Mouse (Mus musculus): ENCODE data around the gene Ddr1. TPM values are rescaled to one million over a fixed set of nuclear protein-coding genes. Genes with fewer than 3 reads are reported as not detected.

The Ddr1 gene
- polyA plus RNA-seq, 1 experiment from 2014 or later: 2.9 TPM

GRCm38 (mm10) chr17:35720340-35720727 lies 15.9 kb upstream of the Ddr1 start:
- H3K36me3 ChIP-seq: no peaks in the 10 kb centered on the region
- 47% methylated on average over 9 of the region's 11 CpGs for WGBS (ENCODE audit: insufficient replicate concordance)
- no peak overlapping the region for H3K9ac ChIP-seq
- no peak overlapping the region for H3K4me2 ChIP-seq
- H3K27me3 ChIP-seq: peaks cover 57% of the 10 kb centered on the region
- H3K27ac ChIP-seq: no peak overlapping the region
- H3K4me3 ChIP-seq (replicated peaks): no peak overlapping the region
- no peaks in the 10 kb centered on the region for H3K9me3 ChIP-seq (replicated peaks)
- 0 out of 2 replicates have a peak, but pooled peaks have one; percentile 34 for ATAC-seq (ENCODE audit: low read depth)
- no peak for DNase-seq
- peaks cover 7% of the 10 kb centered on the region; the same call in 1 of the 2 replicates for H3K4me1 ChIP-seq (replicated peaks)

DNA sequence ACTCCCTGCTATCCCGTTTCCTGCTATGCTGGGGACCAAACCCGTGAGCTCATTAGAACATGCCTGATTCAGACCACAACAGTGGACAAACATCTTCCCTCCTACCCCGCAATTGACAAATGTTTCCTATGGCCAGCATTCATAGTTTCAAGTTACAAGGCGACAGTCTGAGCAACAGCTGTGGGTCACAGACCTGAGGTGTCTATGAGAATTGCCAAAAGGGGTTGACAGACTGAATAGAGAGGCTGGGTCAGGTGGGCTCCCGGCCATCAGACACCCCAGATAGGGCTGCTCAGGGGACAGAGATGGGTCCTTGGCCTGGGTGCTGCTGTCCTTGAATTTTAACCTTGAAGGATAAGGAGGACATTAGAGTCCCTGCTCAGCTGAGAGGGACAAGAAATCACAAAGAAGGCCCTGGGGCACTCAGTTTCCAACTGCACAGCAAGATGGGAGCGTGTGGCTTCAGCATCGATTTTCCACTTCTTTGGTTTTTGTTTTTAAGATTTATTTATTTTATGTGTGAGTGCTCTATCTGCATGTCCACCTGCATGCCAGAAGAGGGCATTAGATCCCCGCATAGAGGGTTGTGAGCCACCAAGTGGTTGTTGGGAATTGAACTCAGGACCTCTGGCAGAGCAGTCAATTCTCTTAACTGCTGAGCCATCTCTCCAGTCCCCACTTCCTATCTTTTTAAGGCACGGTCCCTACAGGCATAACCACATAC lies 15.4 kb upstream of the Ddr1 start:
- no peak for DNase-seq
- H3K4me2 ChIP-seq: no peak overlapping the region
- no peak for ATAC-seq (ENCODE audit: low read depth)
- H3K4me1 ChIP-seq (replicated peaks): peaks cover 6% of the 10 kb centered on the region; the same call in 1 of the 2 replicates
- no peak overlapping the region for H3K27ac ChIP-seq
- H3K36me3 ChIP-seq: no peaks in the 10 kb centered on the region
- H3K9me3 ChIP-seq (replicated peaks): no peaks in the 10 kb centered on the region
- H3K27me3 ChIP-seq: peaks cover 52% of the 10 kb centered on the region
- WGBS (ENCODE audit: insufficient replicate concordance): 43% methylated on average over 9 of the region's 9 CpGs
- H3K9ac ChIP-seq: no peak overlapping the region
- H3K4me3 ChIP-seq (replicated peaks): no peak overlapping the region

GRCm38 (mm10) chr17:35717080-35717479 lies 12.7 kb upstream of the Ddr1 start:
- Histone ChIP-seq H3K4me2 (no peak overlapping the region), H3K9ac (no peak overlapping the region), H3K27ac (no peak overlapping the region), H3K4me1 (replicated peaks) (peaks cover 6% of the 10 kb centered on the region; the same call in 1 of the 2 replicates), H3K27me3 (peaks cover 26% of the 10 kb centered on the region), H3K9me3 (replicated peaks) (no peaks in the 10 kb centered on the region), H3K4me3 (replicated peaks) (no peak overlapping the region), H3K36me3 (no peaks in the 10 kb centered on the region)
- WGBS (ENCODE audit: insufficient replicate concordance): 56% methylated on average over 6 of the region's 6 CpGs
- ATAC-seq (ENCODE audit: low read depth) (no peak), DNase-seq (no peak)

DNA sequence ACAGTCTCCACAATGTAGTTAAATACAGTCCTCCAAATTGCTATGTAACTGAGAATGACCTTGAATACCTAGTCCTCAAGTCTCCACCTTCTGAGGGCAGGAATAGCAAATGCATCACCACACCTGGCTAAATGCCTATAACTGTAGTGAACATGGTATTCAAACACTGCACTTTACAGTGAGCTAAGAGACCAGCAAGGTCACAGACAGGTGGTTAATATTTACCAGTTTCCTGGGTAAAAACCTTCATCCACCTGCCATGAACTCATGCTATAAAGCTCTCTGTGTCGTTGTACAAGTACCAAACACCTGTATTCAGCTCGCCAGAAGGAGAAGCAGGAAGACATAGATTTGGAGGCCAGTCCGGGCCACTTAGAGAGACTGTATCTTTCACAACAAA lies 11.7 kb upstream of the Ddr1 start:
- no peak overlapping the region for H3K4me2 ChIP-seq
- H3K9ac ChIP-seq: no peak overlapping the region
- peaks cover 16% of the 10 kb centered on the region for H3K27me3 ChIP-seq
- DNase-seq: no peak
- H3K4me3 ChIP-seq (replicated peaks): no peak overlapping the region
- H3K9me3 ChIP-seq (replicated peaks): no peaks in the 10 kb centered on the region
- H3K27ac ChIP-seq: no peak overlapping the region
- ATAC-seq (ENCODE audit: low read depth): no peak
- WGBS (ENCODE audit: insufficient replicate concordance): 60% methylated on average over 3 of the region's 3 CpGs
- H3K4me1 ChIP-seq (replicated peaks): peaks cover 4% of the 10 kb centered on the region; the same call in 1 of the 2 replicates
- H3K36me3 ChIP-seq: no peaks in the 10 kb centered on the region

DNA sequence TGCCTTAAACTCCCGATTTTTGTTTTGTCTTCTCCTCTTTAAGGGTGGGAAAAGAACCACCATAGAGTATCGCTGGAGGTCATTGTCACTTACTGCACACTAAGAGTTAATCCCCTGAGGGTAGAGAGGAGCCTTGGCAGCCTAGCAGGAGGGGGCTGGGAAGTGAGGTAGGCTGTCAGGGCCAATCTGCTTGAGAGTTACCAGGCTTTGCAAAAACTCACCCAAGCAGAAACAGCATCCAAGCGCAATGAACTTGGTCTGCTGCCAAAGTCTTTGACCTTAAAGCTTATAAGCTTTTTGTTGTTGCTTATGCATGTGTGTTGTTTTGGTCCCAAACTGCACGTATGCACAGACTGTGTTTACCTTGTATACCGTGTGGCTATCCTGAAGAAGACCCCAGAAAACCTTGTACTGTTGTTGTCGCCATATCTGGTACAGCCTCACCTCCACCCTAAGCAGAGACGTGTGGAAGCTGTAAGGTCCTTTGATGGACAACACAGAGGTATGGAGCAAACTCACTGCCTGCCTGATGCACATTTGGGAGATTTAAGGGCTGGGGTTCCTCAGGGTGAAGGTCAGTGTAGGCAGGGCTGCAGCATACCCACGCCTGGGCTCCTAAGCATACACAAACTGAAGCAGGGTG lies 6.4 kb upstream of the Ddr1 start:
- no peak overlapping the region for H3K4me3 ChIP-seq (replicated peaks)
- no peaks in the 10 kb centered on the region for H3K36me3 ChIP-seq
- DNase-seq: no peak
- H3K27me3 ChIP-seq: peaks cover 12% of the 10 kb centered on the region; the same call in 1 of the 2 replicates
- peaks cover 7% of the 10 kb centered on the region; the same call in 1 of the 2 replicates for H3K4me1 ChIP-seq (replicated peaks)
- 35% methylated on average over 8 of the region's 8 CpGs for WGBS (ENCODE audit: insufficient replicate concordance)
- H3K9me3 ChIP-seq (replicated peaks): no peaks in the 10 kb centered on the region
- 0 out of 2 replicates have a peak overlapping the region, but pooled peaks have one; percentile 39 for H3K27ac ChIP-seq
- H3K9ac ChIP-seq: no peak overlapping the region
- no peak overlapping the region for H3K4me2 ChIP-seq
- ATAC-seq (ENCODE audit: low read depth): no peak

GRCm38 (mm10) chr17:35708611-35709010 lies 4.2 kb upstream of the Ddr1 start:
- Histone ChIP-seq H3K4me1 (replicated peaks) (peaks cover 20% of the 10 kb centered on the region), H3K36me3 (no peaks in the 10 kb centered on the region), H3K4me3 (replicated peaks) (no peak overlapping the region), H3K27ac (no peak overlapping the region), H3K9me3 (replicated peaks) (no peaks in the 10 kb centered on the region), H3K4me2 (no peak overlapping the region), H3K9ac (no peak overlapping the region), H3K27me3 (peaks cover 33% of the 10 kb centered on the region)
- 41% methylated on average over 2 of the region's 2 CpGs for WGBS (ENCODE audit: insufficient replicate concordance)
- no peak for DNase-seq
- ATAC-seq (ENCODE audit: low read depth): peak; percentile 42; the same call in 1 of the 2 replicates

DNA sequence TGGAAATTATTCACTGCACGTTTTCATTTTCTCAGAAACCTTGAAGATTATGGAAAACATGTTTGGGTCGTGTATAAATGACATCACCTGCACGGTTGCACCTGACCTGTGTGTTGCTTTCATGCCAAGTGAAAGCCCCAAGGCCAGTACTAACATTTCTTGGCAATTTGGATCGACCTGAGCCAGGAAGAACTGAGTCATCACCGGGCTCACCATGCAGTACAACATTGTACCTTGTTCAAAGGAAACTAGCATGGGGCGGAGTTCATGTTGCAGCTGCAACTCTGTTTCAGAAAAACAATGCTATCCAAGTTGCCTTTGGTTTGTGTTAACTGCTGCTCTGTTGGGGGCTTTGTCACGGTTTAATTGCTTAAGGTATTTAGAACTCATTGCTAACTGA lies 3.5 kb upstream of the Ddr1 start:
- Histone ChIP-seq H3K9me3 (replicated peaks) (no peaks in the 10 kb centered on the region), H3K36me3 (no peaks in the 10 kb centered on the region), H3K4me1 (replicated peaks) (peaks cover 20% of the 10 kb centered on the region), H3K9ac (no peak overlapping the region), H3K4me3 (replicated peaks) (no peak overlapping the region), H3K27ac (no peak overlapping the region), H3K4me2 (no peak overlapping the region), H3K27me3 (peaks cover 38% of the 10 kb centered on the region)
- WGBS (ENCODE audit: insufficient replicate concordance): 48% methylated on average over 7 of the region's 7 CpGs
- no peak for DNase-seq
- no peak for ATAC-seq (ENCODE audit: low read depth)

- no peak for DNase-seq
- no peak overlapping the region for H3K9ac ChIP-seq
- no peak overlapping the region for H3K27ac ChIP-seq
- H3K27me3 ChIP-seq: peaks cover 59% of the 10 kb centered on the region
- no peak overlapping the region for H3K4me2 ChIP-seq
- H3K4me1 ChIP-seq (replicated peaks): peaks cover 19% of the 10 kb centered on the region
- no peak overlapping the region for H3K4me3 ChIP-seq (replicated peaks)
- 9% methylated on average over 4 of the region's 4 CpGs for WGBS (ENCODE audit: insufficient replicate concordance)
- no peaks in the 10 kb centered on the region for H3K9me3 ChIP-seq (replicated peaks)
- no peak for ATAC-seq (ENCODE audit: low read depth)
- H3K36me3 ChIP-seq: no peaks in the 10 kb centered on the region
Observed at GRCm38 (mm10) chr17:35705836-35706235, 1.4 kb upstream of the Ddr1 start.

- Histone ChIP-seq H3K9me3 (replicated peaks) (no peaks in the 10 kb centered on the region), H3K4me1 (replicated peaks) (peaks cover 31% of the 10 kb centered on the region), H3K4me2 (peak overlapping the region; percentile 12), H3K9ac (no peak overlapping the region), H3K27ac (no peak overlapping the region), H3K36me3 (no peaks in the 10 kb centered on the region), H3K4me3 (replicated peaks) (0 out of 2 replicates have a peak overlapping the region, but pooled peaks have one; percentile 12), H3K27me3 (peaks cover 79% of the 10 kb centered on the region)
- DNase-seq (no peak), ATAC-seq (ENCODE audit: low read depth) (no peak)
- 8% methylated on average over 14 of the region's 14 CpGs for WGBS (ENCODE audit: insufficient replicate concordance)
Observed at GRCm38 (mm10) chr17:35703751-35704271, 610 bp downstream of the Ddr1 start.

DNA sequence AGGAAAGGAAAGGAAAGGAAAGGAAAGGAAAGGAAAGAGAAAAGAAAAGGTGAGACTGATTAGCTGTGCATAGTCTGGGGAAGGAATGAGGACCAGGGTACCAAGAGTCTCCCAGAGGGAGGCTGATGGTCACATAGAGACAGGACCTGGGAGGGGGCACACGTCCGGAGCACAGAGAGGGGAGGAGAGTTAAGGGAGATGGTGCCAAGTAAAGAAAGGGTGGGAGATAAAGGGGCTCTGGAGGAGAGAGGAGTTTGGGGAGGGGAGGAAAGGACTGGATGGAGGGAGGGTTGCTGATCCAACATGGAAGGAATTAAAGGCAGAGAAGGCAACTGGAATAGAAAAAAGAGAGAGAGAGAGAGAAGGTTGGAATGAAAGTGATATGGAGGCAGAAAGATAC lies 1.4 kb downstream of the Ddr1 start:
- H3K4me2 ChIP-seq: no peak overlapping the region

GRCm38 (mm10) chr17:35702605-35703004 lies 1.8 kb downstream of the Ddr1 start:
- H3K9ac ChIP-seq: no peak overlapping the region
- WGBS (ENCODE audit: insufficient replicate concordance): 13% methylated on average over 4 of the region's 4 CpGs
- H3K27me3 ChIP-seq: peaks cover 91% of the 10 kb centered on the region
- ATAC-seq (ENCODE audit: low read depth): no peak
- DNase-seq: no peak
- no peak overlapping the region for H3K4me3 ChIP-seq (replicated peaks)
- H3K4me2 ChIP-seq: no peak overlapping the region
- H3K36me3 ChIP-seq: no peaks in the 10 kb centered on the region
- H3K9me3 ChIP-seq (replicated peaks): no peaks in the 10 kb centered on the region
- H3K4me1 ChIP-seq (replicated peaks): peaks cover 31% of the 10 kb centered on the region
- peak overlapping the region; percentile 18; the same call in 1 of the 2 replicates for H3K27ac ChIP-seq

More for the DNA sequence above, 1.4 kb downstream of the Ddr1 start:
- H3K9ac ChIP-seq: no peak overlapping the region
- peaks cover 86% of the 10 kb centered on the region for H3K27me3 ChIP-seq
- no peak for ATAC-seq (ENCODE audit: low read depth)
- no peak for DNase-seq
- no peak overlapping the region for H3K4me3 ChIP-seq (replicated peaks)
- no peak overlapping the region for H3K27ac ChIP-seq
- H3K36me3 ChIP-seq: no peaks in the 10 kb centered on the region
- WGBS (ENCODE audit: insufficient replicate concordance): 9% methylated on average over 2 of the region's 2 CpGs
- no peaks in the 10 kb centered on the region for H3K9me3 ChIP-seq (replicated peaks)
- H3K4me1 ChIP-seq (replicated peaks): peaks cover 31% of the 10 kb centered on the region
